Mouse (Mus musculus): ENCODE measurements around the gene Ccdc185.

Gene Ccdc185

GRCm38 (mm10) chr1:182747834-182748233, 1.1 kb downstream of the Ccdc185 start:
- DNase-seq (ENCODE audit: low read depth in 2 of 2, low spot score in 2 of 2), result no peak

- no peak for DNase-seq (ENCODE audit: low read depth in 2 of 2, low spot score in 2 of 2)
Observed at GRCm38 (mm10) chr1:182747081-182747480, 1.9 kb downstream of the Ccdc185 start.

- no peak for DNase-seq (ENCODE audit: low read depth in 2 of 2, low spot score in 2 of 2)
Observed at GRCm38 (mm10) chr1:182735891-182736290, 13.1 kb downstream of the Ccdc185 start.

GRCm38 (mm10) chr1:182732695-182733094, 16.3 kb downstream of the Ccdc185 start:
- DNase-seq (ENCODE audit: low read depth in 2 of 2, low spot score in 2 of 2), result no peak

GRCm38 (mm10) chr1:182729002-182729401, 20.0 kb downstream of the Ccdc185 start:
- no peak for DNase-seq (ENCODE audit: low read depth in 2 of 2, low spot score in 2 of 2)

- no peak for DNase-seq (ENCODE audit: low read depth in 2 of 2, low spot score in 2 of 2)
Observed at GRCm38 (mm10) chr1:182727541-182727940, 21.4 kb downstream of the Ccdc185 start.

- no peak for DNase-seq (ENCODE audit: low read depth in 2 of 2, low spot score in 2 of 2)
Observed at GRCm38 (mm10) chr1:182714236-182714935, 34.6 kb downstream of the Ccdc185 start.

GRCm38 (mm10) chr1:182711360-182711933, 37.5 kb downstream of the Ccdc185 start:
- no peak for DNase-seq (ENCODE audit: low read depth in 2 of 2, low spot score in 2 of 2)

GRCm38 (mm10) chr1:182707459-182707858, 41.5 kb downstream of the Ccdc185 start:
- DNase-seq (ENCODE audit: low read depth in 2 of 2, low spot score in 2 of 2), result no peak

- DNase-seq (ENCODE audit: low read depth in 2 of 2, low spot score in 2 of 2), result no peak
Observed at GRCm38 (mm10) chr1:182704882-182705281, 44.1 kb downstream of the Ccdc185 start.

- DNase-seq (ENCODE audit: low read depth in 2 of 2, low spot score in 2 of 2), result no peak
Observed at GRCm38 (mm10) chr1:182699392-182700347, 49.3 kb downstream of the Ccdc185 start.
